Mouse (Mus musculus): ENCODE measurements around the gene Gm20695.

DNA sequence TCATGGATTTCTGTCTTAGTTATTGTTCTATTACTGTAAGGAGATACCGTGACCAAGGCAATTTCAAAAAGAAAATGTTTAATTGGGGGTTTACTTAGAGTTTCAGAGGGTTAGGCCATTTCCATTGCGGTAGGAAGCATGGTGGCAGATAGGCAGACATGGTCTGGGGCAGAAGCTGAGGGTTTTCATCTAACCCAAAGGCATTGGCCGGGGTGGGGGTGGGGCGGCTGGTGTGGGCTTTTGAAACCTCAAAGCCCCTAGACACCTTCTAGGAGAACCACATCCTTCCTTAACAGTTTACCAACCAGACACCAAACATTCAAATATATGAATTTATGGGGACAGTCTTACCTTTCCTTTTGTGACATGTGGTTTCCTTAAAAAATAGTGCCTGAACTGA is 25.2 kb upstream of the Gm20695 start:
- TF ChIP-seq GATA1 (IDR thresholded peaks at IDR 0.05; ENCODE audit: borderline replicate concordance, low read length) (no peak), FLI1 (IDR thresholded peaks at IDR 0.05; ENCODE audit: low read length) (no peak)

Data from megakaryocyte, embryonic 14.5 days (primary cell).